Mouse (Mus musculus) embryonic fibroblast, embryonic 13.5 days (primary cell): Measurements from ENCODE around the gene Rnf19b.

Experiments
- CTCF ChIP-seq: IDR thresholded peaks from 2 replicates; pipeline ENCODE4 v1.5.1; 2011; ENCODE audit warnings: mild to moderate bottlenecking, control low read depth, low read length, moderate library complexity, borderline replicate concordance; ENCODE audit not compliant: insufficient read depth
- POLR2A ChIP-seq: IDR thresholded peaks from 2 replicates; pipeline ENCODE4 v1.6.1; 2011; ENCODE audit warnings: low read depth, mild to moderate bottlenecking, control low read depth, low read length, moderate library complexity

DNA sequence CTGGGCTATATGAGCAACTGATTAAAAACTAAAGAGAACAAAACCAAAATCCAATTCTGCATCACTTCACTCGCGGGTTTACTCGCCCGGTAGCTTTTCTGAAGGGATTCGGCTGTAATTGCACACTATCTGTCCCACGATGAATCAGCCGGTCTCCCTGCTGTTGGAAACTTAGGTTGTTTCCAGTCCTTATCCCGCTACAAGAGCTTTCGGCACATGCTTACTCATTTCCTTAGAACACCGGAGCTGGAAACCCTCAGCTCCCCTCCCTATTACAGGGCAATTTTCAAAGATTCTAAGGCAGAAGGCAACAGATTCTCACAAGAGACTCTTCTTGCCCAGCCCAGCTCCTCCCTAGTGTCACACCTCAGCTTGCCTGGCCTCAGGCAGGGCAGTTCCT is 40.9 kb upstream of the Rnf19b start:
- TF ChIP-seq CTCF (no peak), POLR2A (no peak)
